Mouse (Mus musculus) kidney, adult 11 months (tissue): ENCODE measurements around the gene Gcn1l1.
A peak's percentile ranks its signal among the peaks of the same experiment; 100 is the strongest.

ENCODE experiments used
- DNase-seq: peaks from one replicate; pipeline ENCODE4 v3.0.0; 2022

Gene Gcn1l1

DNA sequence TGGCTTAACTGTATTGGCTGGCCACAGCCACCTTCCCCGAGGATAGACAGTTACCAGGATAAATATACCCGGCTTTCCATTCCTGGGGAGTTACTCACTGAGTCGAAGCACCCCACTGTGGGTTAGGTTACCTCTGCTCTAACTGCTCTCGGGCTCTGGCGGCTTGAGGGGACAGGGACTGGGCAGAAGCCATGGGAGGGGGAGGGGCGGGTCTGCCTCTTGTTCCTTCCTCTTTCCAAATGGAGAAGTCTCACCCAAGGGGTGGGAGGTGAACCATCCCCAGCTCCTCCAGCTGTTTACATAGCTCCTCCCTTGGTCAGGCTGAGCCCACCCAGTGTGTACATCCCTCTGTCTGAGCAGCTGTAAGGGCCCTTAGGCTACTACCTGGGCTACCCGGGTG is 29.4 kb upstream of the Gcn1l1 start:
- DNase-seq, result no peak

DNA sequence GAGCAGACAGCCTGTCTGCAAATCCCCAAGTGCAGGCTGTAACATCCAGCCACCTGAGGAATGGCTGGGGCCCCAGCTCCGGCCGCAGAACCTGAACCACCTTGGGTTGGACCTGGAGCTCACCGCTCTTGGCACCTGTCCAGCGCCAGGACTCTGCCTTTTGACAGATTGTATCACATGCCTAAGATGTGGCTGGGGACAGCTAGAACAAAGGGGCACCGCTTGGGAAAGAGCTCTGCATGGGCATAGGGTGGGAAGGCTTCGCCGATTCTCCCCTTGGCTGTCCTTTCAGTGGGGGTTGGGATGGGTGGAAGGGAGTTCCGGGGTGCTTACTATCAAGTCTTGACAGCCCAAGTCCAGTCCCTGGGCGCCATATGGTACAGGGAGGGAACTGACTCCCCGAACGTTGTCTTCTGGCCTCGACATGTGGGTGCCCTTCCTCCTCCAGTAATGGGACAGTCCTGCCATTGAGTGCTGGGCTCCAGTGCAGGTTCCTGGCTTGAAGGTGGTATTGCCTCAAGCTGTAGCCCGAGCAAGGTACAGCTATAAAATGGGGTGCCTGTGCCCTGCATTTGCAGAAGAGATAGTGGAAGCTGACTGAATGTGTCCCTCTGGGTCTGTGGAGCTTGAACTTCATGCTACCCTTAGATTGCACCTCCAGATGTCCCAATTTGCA is 26.9 kb upstream of the Gcn1l1 start:
- DNase-seq, result peak; percentile 66

DNA sequence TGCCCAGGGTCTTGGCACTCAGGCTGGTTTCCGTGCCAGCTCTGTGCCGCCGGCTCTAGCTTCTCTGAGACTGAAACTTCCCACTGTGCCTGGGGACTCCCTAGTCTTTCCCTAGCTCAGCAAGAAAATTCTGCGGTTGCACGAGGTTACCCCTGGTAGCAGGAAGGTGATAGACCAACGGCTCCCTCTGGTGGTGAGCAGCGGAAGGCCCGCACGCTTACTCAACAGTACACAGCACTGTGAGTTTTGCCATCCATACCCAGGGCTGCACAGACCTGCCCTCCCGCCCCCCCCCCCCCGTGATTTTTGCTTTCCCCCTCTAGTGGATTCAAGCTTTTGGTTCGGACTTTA is 26.4 kb upstream of the Gcn1l1 start:
- peak; percentile 86 for DNase-seq

DNA sequence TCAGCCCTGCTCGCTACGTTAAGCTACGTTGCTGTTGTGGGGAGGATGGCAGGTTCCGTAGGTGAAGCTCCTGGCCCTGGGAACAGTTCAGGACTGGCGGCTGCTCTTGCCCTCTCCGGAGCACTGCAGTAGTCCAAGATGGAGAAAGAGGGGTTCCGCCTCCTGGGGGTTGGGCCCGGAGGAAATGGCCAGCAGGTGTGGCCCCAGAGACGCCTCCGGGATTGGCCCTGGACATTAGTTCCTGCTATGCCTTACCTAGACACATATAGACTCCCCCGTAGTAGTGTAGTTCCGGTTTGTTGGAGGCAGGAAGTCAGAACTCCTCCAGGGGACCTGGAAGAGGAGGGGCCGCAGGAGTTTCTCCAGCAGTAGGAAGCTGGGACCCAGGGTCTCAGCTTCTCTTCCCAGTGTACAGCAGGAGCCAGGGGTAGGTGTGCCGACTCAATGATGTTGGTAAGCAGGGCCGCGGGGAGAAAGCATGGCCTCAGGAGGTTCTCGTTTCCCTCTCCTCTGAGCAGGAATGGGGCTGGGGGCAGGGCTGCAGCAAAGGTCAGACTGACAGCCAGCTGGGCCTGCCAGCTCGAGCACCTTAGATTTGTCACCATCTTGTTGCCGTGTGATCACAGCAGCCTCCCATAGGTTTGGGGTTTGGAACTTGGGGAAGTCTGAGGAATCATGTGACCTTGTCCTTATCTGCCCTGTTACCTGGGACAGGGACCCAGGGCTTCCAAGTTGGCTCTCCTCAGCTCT is 22.2 kb upstream of the Gcn1l1 start:
- DNase-seq, result peak; percentile 49

DNA sequence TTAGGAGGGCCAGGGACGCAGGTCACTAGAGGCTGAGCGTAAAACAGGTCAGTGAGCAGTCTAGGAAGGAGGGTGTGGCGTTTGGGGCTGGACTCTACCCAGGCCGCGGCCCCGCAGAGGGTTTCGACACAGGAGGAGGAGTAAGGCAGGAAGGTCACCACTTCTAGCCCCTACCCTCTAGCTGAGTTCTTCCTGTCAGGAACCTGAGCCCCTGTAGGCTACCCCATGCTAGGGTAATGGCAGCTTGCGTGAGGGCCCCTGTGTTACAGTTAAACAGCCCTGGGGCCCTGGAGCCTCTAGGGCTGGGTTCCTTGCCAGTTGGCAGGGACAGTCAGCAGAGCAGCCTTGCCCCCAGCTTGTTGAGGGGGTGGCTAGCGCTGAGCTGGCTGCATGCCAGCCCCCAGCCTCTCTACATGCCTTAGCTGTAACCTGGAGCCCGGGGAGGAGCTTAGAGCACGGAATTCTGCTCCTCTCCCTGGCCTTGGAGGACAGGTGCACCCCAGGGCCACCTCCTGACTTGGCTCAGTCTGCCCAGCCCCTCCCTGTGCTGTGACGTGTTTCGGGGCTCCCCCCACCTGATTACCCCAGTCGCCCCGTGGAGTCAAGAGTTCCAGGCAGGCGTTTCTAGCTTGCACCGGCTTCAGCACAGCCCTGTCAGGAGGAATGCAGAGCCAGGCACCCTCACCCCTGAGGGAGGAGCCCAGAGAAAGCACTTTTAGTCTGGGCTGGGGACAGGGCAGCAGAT is 21.4 kb upstream of the Gcn1l1 start:
- peak; percentile 96 for DNase-seq

DNA sequence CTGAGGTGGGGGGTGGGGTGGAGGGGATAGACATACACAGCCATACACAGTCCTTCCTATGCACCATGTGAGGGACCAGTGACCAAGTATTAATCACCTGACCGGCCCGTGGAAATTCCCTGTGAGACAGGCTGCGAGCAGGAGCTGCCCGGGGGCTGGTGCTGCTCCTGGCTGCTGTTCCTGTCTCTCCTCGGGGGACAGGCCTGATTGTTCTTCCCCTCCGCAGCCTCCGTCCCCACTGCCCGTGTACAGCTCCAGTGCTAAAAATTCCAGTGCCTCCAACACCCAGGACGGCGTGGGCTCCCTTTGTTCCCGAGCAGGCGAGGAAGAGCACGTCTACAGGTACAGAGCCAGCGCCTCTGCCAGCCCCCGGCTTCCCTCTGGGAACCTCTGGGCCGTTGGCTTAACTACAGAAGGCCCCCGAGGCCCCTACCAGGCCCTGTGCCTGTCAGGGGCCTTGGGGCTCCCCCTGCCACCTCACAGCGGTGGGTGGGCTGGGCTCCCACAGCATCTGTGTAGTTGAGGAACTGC is 20.3 kb upstream of the Gcn1l1 start:
- no peak for DNase-seq

DNA sequence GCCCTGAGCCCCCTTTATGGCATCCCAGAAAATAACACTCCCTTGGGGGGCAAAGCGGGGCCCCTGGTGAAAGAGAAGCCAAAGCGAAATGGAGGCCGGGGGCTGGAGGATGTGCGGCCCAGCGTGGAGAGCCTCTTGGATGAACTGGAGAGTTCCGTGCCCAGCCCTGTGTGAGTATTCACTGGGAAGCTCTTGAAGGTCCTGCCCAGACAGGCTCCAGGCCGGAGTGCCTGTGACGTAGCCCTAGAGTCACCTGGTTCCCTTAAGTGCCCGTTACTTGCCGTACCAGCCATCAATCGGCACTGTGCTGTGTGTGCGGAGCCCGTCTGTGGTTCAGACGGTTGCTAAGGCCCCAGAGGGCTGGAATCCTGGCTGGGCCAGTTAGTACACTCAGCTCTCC is 19.4 kb upstream of the Gcn1l1 start:
- DNase-seq, result no peak

DNA sequence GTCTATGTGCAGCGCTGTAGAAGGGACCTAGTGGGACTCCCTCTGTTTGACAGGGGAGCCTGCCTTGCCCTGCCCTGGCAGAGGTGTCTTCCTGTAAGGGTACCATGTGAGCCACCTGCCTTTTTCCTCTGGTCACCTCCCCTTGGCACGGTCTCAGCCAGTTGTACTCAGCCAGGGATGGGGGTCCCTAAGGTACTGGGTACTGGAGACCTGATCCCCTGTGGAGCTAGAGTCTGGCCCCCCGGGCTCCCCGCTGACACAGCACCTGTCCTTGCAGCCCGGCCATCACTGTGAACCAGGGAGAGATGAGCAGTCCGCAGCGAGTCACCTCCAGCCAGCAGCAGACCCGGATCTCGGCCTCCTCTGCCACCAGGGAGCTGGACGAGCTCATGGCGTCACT is 18.5 kb upstream of the Gcn1l1 start:
- no peak for DNase-seq

DNA sequence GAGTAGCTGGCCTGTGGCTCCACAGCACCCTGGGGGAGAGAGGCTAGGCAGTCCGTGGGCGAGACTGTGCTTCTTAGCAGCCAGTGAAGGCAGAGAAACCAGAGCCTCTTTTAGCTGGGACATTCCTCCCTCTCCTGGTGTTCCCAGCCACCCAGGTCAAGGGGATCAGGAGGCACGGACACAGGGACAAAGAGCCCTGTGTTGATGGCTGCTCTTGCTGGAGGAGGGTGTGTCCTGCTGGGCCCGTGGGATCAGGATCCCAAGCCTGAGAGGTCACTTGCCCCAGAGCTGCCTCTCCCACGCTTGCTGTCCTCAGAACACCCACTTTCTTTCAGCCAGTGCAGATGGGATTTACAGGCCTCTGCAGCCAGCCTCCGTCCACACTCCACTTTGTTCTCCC is 18.0 kb upstream of the Gcn1l1 start:
- no peak for DNase-seq

DNA sequence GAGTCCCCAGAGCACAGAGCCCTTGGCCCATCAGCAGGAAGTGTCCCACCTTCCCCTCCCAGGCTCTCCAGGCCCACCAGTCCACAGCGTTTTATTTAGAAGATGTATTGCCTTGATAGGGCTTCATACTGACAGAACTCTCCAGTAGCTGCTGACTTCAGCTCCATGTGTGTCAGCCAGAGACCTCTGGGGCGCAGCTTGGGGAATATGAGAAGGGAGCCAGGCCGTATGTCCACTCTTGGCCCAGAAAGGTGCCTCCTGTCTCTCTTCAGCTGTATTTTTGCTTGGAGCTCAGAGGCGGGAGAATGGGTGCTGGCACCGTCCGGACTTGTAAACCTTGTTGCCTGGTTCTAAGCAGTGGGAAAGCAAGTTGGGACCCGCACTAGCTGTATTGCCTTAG is 17.6 kb upstream of the Gcn1l1 start:
- DNase-seq, result no peak

DNA sequence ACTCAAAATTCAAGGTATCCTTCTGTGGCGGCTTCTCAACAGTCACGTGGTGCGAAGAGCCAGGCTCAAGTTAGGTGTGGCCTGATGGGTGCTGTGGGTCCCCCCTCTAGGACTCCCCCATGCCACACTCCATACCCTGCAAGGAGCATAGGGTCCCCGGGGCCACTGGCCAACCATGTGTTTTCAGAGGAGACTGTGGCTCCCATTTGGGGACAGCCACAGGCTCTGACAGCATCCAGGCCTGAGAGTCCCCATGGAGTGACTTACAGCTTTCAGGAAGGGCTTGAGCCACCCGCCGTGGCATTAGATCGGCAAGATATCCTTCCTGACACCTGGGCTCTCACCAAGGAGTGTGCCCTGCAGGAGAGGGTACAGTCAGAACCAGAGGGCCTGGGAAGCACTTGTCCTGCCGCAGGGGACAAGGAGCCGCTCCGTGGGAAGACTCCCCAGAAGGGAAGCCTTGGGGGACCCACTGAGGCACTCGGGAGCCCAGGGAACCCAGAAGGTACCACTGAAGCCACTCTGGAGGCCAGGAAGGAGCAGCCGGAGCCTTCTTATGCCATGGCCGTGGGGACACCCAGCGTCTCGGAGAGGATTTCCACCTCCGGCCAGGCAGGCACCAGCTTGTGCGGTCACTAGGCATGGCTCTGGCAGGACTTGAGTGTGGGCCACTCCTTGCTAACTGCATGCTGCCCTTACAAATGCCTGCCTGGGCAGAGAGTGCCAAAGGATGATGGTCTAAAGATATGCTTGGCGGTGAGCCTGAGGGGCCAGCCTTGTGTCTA is 16.4 kb upstream of the Gcn1l1 start:
- no peak for DNase-seq

DNA sequence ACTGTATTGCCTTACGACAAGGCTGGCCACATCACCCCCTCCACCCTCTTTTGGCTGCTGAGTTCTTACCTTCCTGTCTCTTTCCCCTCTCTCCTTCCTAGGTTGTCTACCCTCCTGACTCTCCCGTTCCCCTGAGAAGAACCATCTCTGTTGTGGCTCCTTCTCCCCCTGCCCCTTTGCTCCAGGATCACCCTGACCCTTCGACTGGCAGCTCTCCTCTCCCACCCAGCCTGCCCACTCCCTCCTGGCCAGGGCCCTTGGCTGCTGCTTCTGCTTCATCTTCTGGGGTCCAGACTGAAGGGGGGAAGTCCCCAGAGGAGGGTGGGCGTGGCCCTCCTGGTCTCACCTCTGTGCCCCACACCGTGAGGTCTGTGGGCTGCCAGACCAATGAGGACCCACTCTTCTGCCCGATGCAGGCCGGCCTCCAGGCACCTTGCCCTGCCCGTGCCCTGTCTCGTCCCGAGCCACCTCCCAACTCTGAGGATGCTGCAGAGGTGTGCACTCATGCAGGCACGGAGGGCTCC is 14.5 kb upstream of the Gcn1l1 start:
- no peak for DNase-seq

DNA sequence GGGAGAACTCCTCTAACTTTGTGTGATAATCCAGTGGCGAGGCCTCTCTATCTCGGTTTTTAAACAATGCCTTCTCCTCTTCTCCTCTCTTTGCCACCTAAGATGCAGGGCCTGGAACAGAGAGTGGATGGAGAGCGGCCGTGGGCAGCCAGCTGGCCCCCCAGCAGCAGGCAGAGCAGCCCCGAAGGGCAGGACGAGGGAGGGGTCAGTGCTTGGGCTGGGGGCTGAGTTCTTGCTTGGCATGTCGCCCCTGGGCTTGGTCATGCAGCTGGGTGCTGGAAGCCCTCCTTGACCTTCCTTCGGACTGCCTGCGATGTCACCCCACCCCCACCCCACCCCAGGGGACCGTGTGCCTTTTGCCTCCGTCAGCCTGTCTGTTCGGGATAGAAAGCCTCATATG is 13.7 kb upstream of the Gcn1l1 start:
- no peak for DNase-seq

DNA sequence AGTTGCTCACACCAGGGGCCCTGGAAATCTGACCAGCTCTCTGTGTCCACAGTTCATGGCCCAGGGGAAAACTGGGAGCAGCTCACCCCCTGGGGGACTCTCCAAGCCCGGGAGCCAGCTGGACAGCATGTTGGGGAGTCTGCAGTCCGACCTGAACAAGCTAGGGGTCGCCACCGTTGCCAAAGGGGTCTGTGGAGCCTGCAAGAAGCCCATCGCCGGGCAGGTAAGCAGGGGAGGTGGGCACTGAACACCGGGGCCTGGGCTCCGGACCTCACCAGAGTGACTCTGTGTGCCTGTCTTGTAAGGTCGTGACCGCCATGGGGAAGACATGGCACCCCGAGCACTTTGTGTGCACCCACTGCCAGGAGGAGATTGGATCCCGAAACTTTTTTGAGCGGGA is 13.3 kb upstream of the Gcn1l1 start:
- no peak for DNase-seq

DNA sequence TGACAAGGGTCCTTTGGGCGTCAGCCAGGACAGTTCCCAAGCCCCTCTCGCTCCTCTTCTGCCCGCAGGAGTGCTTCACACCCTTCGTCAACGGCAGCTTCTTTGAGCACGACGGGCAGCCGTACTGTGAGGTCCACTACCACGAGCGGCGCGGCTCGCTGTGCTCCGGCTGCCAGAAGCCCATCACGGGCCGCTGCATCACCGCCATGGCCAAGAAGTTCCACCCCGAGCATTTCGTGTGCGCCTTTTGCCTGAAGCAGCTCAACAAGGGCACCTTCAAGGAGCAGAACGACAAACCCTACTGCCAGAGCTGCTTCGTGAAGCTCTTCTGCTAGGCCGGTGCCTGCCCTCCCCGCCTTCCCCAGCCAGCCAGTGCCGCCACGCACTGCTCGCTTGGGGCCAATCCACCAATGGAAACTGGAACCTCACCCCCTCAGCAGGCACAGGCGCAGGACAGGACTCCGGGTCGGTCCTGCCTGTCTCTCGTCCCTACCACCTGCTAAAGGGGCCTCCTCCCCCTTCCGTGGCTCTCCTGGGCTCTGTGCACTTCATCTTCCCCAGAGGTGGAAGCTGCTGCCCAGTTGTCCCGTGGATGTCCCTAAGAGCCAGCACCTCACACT is 11.1 kb upstream of the Gcn1l1 start:
- DNase-seq, result no peak

DNA sequence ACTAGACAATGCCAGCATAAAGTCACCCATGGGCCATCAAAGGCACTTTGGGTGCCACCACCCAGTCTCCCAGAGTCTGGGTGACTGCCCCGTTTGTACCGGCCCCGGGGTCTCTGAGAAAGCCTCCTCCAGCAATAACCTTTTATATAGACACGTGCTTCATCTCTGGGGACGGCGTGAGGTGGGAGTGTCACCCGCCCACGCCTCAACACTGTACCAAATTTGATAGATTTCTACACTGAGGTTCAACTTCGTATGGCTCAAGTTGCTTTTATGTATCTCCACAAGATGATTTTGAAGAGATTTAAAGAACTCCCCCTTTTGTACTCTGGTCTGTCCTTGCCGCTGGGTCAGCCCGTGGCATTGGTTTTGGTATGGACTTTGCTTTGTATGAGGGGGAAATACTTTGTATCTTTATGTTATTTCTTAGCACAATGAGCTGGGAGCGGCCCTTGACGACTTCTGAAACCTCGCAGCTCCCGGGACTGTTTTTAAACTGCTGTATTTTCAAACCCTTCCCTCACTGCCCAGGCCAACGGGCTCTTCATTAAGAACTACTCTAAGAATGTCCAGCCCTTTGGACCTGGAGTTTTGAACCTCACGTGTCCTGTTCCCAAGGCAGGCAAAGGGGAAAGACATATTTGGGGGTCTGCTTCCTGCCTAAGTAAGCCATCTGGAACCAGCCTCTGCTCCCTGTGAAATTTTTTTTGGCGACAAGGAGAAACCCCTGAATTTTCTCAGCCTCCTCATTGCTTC is 10.3 kb upstream of the Gcn1l1 start:
- no peak for DNase-seq

DNA sequence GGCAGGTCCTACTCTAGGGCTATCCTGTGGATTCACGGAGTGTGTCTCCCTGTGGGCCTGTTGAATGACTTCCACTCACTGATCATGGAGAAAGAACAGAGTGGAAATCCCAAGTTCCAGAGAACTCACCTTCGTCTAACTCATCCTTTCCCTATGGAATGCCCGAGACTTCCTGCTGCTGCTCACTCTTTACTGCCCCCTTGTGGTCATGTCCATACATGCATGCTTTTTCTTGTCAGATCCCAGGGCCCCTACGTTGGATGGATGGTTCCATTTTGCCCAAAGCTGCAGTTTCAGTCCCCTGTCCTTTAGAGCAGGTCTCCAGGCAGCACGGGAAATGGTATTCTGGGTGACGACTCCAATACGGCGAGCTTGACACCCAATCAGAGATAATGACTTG is 8.8 kb upstream of the Gcn1l1 start:
- peak; percentile 72 for DNase-seq

DNA sequence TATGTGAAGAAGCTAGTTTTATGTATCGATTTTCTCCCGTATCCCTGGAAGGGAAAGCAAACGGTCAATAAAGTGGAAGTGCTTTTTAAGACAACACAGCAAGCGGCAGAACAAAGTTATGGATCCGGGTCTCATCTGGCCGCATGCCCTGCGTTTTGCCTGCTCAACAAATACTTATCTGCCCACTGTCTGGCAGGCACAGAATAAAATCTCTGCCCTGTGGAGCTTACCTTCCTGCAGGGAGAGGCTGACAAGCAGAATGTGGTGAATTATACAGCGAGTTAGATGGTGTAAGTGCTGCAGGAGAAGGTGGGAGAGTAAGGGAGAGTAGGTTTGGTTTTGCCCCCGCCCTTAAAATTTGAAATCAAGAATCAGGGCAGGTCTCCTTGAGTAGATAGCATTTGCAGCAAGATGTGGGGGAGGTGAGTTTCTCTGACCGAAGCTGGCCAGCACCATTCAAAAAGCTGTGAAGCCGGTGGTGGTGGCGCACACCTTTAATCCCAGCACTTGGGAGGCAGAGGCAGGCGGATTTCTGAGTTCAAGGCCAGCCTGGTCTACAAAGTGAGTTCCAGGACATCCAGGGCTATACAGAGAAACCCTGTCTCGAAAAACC is 6.8 kb upstream of the Gcn1l1 start:
- DNase-seq, result no peak

DNA sequence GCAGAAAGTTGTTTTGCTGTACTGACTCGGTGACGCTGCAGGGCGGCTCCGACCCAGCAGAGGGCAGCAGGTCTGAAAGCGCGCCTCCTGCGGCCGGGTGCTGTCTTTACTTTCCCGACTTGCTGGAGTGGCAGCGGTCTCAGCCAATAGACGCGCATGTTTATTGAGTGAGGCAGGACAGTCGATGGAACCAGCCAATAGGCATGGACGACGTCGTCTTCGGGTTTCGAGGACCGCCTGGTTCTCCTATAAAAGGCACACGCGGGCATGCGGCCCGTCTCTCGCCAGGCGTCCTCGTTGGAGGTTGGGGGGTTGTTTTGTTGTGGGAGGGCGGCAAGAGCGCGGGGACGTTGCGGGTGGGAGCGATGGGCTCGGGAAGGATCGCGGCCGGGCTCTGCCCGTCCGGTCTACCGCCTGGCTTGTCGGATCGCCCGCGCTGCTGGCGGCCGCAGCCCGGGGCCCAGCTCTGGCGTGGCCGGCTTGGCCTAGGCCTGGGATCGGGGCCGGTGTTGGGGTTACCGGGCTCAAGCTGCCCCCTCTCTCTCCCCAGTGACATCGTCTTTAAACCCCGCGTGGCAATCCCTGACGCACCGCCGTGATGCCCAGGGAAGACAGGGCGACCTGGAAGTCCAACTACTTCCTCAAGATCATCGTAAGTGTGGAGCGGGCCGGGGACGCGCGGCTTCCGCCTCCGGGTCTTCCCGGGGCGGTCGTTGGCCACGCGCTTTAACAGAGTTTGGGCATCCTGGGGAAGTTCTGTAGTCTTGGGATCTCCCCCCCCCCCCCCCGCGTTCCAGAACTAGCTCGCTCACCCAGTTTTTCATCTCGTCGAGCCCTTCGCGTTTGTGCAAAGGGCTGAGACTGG is 5.6 kb upstream of the Gcn1l1 start, which contains the start of gene Rplp0:
TSS of gene Rplp0 (plus strand) at position 231 of the 865 bp plus-strand sequence.
- DNase-seq, result peak; percentile 99

DNA sequence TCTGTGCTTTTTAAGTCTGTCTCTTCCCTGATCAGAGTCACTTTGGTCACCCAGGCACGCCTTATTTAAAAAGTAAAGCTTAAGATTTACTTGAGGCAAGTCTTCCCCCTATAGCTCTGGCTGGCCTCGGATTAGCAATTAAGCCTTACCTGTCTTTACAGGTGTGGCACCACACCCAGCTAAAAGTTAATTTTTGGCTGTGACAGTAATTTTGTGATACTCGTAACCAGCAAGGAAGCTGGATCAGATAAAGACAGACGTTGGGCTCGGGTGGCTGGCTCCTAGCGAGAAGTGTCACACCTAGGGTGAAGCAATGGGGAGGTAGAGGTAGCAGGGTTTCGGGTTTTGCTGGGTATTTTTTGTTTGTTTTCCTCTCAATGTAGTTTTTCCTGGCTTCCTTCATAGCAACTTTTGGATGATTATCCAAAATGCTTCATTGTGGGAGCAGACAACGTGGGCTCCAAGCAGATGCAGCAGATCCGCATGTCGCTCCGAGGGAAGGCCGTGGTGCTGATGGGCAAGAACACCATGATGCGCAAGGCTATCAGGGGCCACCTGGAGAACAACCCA is 4.6 kb upstream of the Gcn1l1 start:
- DNase-seq, result no peak
